Mouse (Mus musculus): Measurements from ENCODE around the gene Gramd4. TPM values are rescaled to one million over a fixed set of nuclear protein-coding genes. Genes with fewer than 3 reads are reported as not detected.

The Gramd4 gene
- total RNA-seq (2021) (10 to 100 TPM; 13.8 to 19.5 TPM), polyA plus RNA-seq (2012; rRNA removed) (10.5 and 11.3 TPM in 2 replicates)
- long read RNA-seq, partial matches to known transcripts = 3 of 26 reads
- long read RNA-seq, other reads (novel, unspliced or antisense) = 23 of 26 reads

GRCm38 (mm10) chr15:86057413-86057812 is at the start of gene Gramd4:
Gene Gramd4, plus strand, starts transcription at chr15:86057695.
- peak; percentile 65 for DNase-seq

- no peak for DNase-seq
Observed at GRCm38 (mm10) chr15:86013130-86013529, 44.4 kb upstream of the Gramd4 start.

- DNase-seq = no peak
Observed at GRCm38 (mm10) chr15:86013656-86014055, 43.8 kb upstream of the Gramd4 start.

GRCm38 (mm10) chr15:86015026-86015425 is 42.5 kb upstream of the Gramd4 start:
- DNase-seq = peak; percentile 68

GRCm38 (mm10) chr15:86015860-86016541 is 41.5 kb upstream of the Gramd4 start:
- peak; percentile 28 for DNase-seq

GRCm38 (mm10) chr15:86017336-86017735 is 40.2 kb upstream of the Gramd4 start:
- DNase-seq = no peak

GRCm38 (mm10) chr15:86018753-86019512 is 38.6 kb upstream of the Gramd4 start:
- no peak for DNase-seq

GRCm38 (mm10) chr15:86020008-86020407 is 37.5 kb upstream of the Gramd4 start:
- DNase-seq = no peak

- no peak for DNase-seq
Observed at GRCm38 (mm10) chr15:86021301-86021700, 36.2 kb upstream of the Gramd4 start.

GRCm38 (mm10) chr15:86021971-86022370 is 35.5 kb upstream of the Gramd4 start:
- DNase-seq = no peak

GRCm38 (mm10) chr15:86027871-86028270 is 29.6 kb upstream of the Gramd4 start:
- no peak for DNase-seq

- no peak for DNase-seq
Observed at GRCm38 (mm10) chr15:86029981-86030380, 27.5 kb upstream of the Gramd4 start.

GRCm38 (mm10) chr15:86032811-86033190 is 24.7 kb upstream of the Gramd4 start:
- DNase-seq = no peak

GRCm38 (mm10) chr15:86033191-86033841 is 24.2 kb upstream of the Gramd4 start, which contains the start of gene Celsr1:
Gene Celsr1, minus strand, starts transcription at chr15:86033777.
- peak; percentile 60 for DNase-seq

GRCm38 (mm10) chr15:86034021-86034523 is 23.4 kb upstream of the Gramd4 start:
- peak; percentile 53 for DNase-seq

GRCm38 (mm10) chr15:86034781-86035360 is 22.6 kb upstream of the Gramd4 start:
- DNase-seq = no peak

GRCm38 (mm10) chr15:86035913-86036312 is 21.6 kb upstream of the Gramd4 start:
- DNase-seq = no peak

- peak; percentile 75 for DNase-seq
Observed at GRCm38 (mm10) chr15:86038802-86039201, 18.7 kb upstream of the Gramd4 start.

GRCm38 (mm10) chr15:86041421-86041820 is 16.1 kb upstream of the Gramd4 start:
- no peak for DNase-seq

- no peak for DNase-seq
Observed at GRCm38 (mm10) chr15:86042364-86042763, 15.1 kb upstream of the Gramd4 start.

GRCm38 (mm10) chr15:86049510-86049909 is 8.0 kb upstream of the Gramd4 start:
- no peak for DNase-seq

GRCm38 (mm10) chr15:86050170-86050743 is 7.2 kb upstream of the Gramd4 start:
- no peak for DNase-seq

All from adrenal gland, adult 2 months (tissue).